Mouse (Mus musculus) kidney, embryonic 14.5 days (tissue): ENCODE results near the gene Ern2. TPM values are rescaled to one million over a fixed set of nuclear protein-coding genes. Genes with fewer than 3 reads are reported as not detected.

Source experiments
- ATAC-seq: fragments of 200-750 bp; cut with Nextera tagmentation; 2 replicates; pipeline ENCODE4 v1.8.0; 2017; ENCODE audit warnings: moderate number of reproducible peaks, mild to moderate bottlenecking, moderate TSS enrichment, moderate library complexity; ENCODE audit not compliant: low FRiP score, low TSS enrichment
- H3K27ac ChIP-seq: fragments of 300-500 bp; sonication (generic); 2 replicates; pipeline ENCODE4 v1.5.1; 2014; ENCODE audit warnings: low read depth, mild to moderate bottlenecking, low read length, moderate library complexity, mixed read lengths
- H3K27me3 ChIP-seq: fragments of 300-500 bp; sonication (generic); 2 replicates; pipeline ENCODE4 v1.6.1; 2014; ENCODE audit warnings: mild to moderate bottlenecking, low read length; ENCODE audit not compliant: control insufficient read depth, insufficient read depth
- H3K36me3 ChIP-seq: fragments of 300-500 bp; sonication (generic); 2 replicates; pipeline ENCODE4 v1.6.1; 2014; ENCODE audit warnings: low read length, mixed read lengths; ENCODE audit not compliant: control insufficient read depth, insufficient read depth
- H3K4me1 ChIP-seq: fragments of 300-500 bp; sonication (generic); 2 replicates; pipeline ENCODE4 v1.6.1; 2014; ENCODE audit warnings: low read length, mixed read lengths; ENCODE audit not compliant: control insufficient read depth, insufficient read depth
- H3K4me2 ChIP-seq: fragments of 300-500 bp; sonication (generic); replicated peaks from 2 replicates; pipeline ENCODE4 v1.6.1; 2014; ENCODE audit warnings: low read depth, mild to moderate bottlenecking, low read length
- H3K4me3 ChIP-seq: fragments of 300-500 bp; sonication (generic); 2 replicates; pipeline ENCODE4 v1.5.1; 2014; ENCODE audit warnings: mild to moderate bottlenecking, low read length
- H3K9ac ChIP-seq: fragments of 300-500 bp; sonication (generic); 2 replicates; pipeline ENCODE4 v1.6.1; 2014; ENCODE audit warnings: low read depth, mild to moderate bottlenecking, low read length, moderate library complexity
- H3K9me3 ChIP-seq: fragments of 300-500 bp; sonication (generic); 2 replicates; pipeline ENCODE4 v1.6.1; 2016; ENCODE audit warnings: low read length; ENCODE audit not compliant: control insufficient read depth
- WGBS: fragments of 180-500 bp; shearing (Covaris S2); extraction: QIAGEN DNeasy Blood & Tissue Kit; methylation state at CpG from one replicate; pipeline ENCODE4 v1.1.7; 2014; 5-methylcytosine and 5-hydroxymethylcytosine counted together
- polyA plus RNA-seq: library from polyadenylated mRNA; unstranded; fragments of >200 nt; fragmentation: Nextera tagmentation; extraction: Ambion mirVana; gene quantifications from 2 replicates; pipeline ENCODE4 v1.2.1, GENCODE M21; 2014

Ern2 gene
- polyA plus RNA-seq, 1 experiment from 2014 or later: not detected

- 0 out of 2 replicates have a peak, but pooled peaks cover 6% of the 10 kb centered on the region for H3K4me1 ChIP-seq
- no peak overlapping the region for H3K4me2 ChIP-seq
- H3K9ac ChIP-seq: no peak overlapping the region
- H3K4me3 ChIP-seq: no peak overlapping the region
- H3K36me3 ChIP-seq: peaks cover 66% of the 10 kb centered on the region
- ATAC-seq: no peak
- no peaks in the 10 kb centered on the region for H3K27me3 ChIP-seq
- no peaks in the 10 kb centered on the region for H3K9me3 ChIP-seq
- H3K27ac ChIP-seq: no peak overlapping the region
These were observed 48.9 kb downstream of the Ern2 start for GRCm38 (mm10) chr7:122137071-122137470.

GRCm38 (mm10) chr7:122135070-122135469, 50.9 kb downstream of the Ern2 start:
- 78% methylated on average over 10 of the region's 10 CpGs for WGBS
- peaks cover 47% of the 10 kb centered on the region for H3K36me3 ChIP-seq
- H3K27me3 ChIP-seq: no peaks in the 10 kb centered on the region
- no peak overlapping the region for H3K4me2 ChIP-seq
- H3K9me3 ChIP-seq: no peaks in the 10 kb centered on the region
- no peak for ATAC-seq
- 0 out of 2 replicates have a peak, but pooled peaks cover 11% of the 10 kb centered on the region for H3K4me1 ChIP-seq
- no peak overlapping the region for H3K27ac ChIP-seq
- H3K9ac ChIP-seq: no peak overlapping the region
- no peak overlapping the region for H3K4me3 ChIP-seq

- Histone ChIP-seq H3K27ac (no peak overlapping the region), H3K4me3 (peak overlapping the region; percentile 94), H3K27me3 (no peaks in the 10 kb centered on the region), H3K9ac (peak overlapping the region; percentile 85), H3K4me2 (peak overlapping the region; percentile 68), H3K4me1 (0 out of 2 replicates have a peak, but pooled peaks cover 11% of the 10 kb centered on the region), H3K9me3 (no peaks in the 10 kb centered on the region), H3K36me3 (peaks cover 34% of the 10 kb centered on the region)
- WGBS: 17% methylated on average over 8 of the region's 8 CpGs
- no peak; the same call in 1 of the 2 replicates for ATAC-seq
These were observed 52.7 kb downstream of the Ern2 start for GRCm38 (mm10) chr7:122133338-122133625.

- WGBS: under 1% methylated on average over 54 of the region's 54 CpGs
These were observed 53.3 kb downstream of the Ern2 start, which contains the start of the genes Palb2 and Dctn5 for GRCm38 (mm10) chr7:122132497-122133337. Gene Palb2 (minus strand): TSS chr7:122132985. Gene Dctn5 (plus strand): TSS chr7:122133041.

GRCm38 (mm10) chr7:122131834-122132233, 54.2 kb downstream of the Ern2 start:
- Histone ChIP-seq H3K27ac (no peak overlapping the region), H3K4me3 (peak overlapping the region; percentile 94), H3K4me1 (0 out of 2 replicates have a peak, but pooled peaks cover 11% of the 10 kb centered on the region), H3K4me2 (peak overlapping the region; percentile 68), H3K27me3 (no peaks in the 10 kb centered on the region), H3K36me3 (peaks cover 34% of the 10 kb centered on the region), H3K9ac (peak overlapping the region; percentile 85), H3K9me3 (no peaks in the 10 kb centered on the region)
- no peak for ATAC-seq

More at GRCm38 (mm10) chr7:122132497-122133337, 53.3 kb downstream of the Ern2 start, which contains the start of the genes Palb2 and Dctn5:
- peaks cover 33% of the 10 kb centered on the region for H3K36me3 ChIP-seq
- no peaks in the 10 kb centered on the region for H3K27me3 ChIP-seq
- no peaks in the 10 kb centered on the region for H3K9me3 ChIP-seq
- H3K4me2 ChIP-seq: peak within 1 kb of the TSS; percentile 68
- peak within 1 kb of the TSS; percentile 94 for H3K4me3 ChIP-seq
- peak within 1 kb of the TSS; percentile 67; the same call in 1 of the 2 replicates for H3K27ac ChIP-seq
- ATAC-seq: peak; percentile 98
- 0 out of 2 replicates have a peak, but pooled peaks cover 11% of the 10 kb centered on the region for H3K4me1 ChIP-seq
- peak within 1 kb of the TSS; percentile 85 for H3K9ac ChIP-seq

GRCm38 (mm10) chr7:122126946-122127345, 59.1 kb downstream of the Ern2 start:
- Histone ChIP-seq H3K9ac (no peak overlapping the region), H3K36me3 (peaks cover 53% of the 10 kb centered on the region), H3K4me1 (0 out of 2 replicates have a peak, but pooled peaks cover 4% of the 10 kb centered on the region), H3K27me3 (no peaks in the 10 kb centered on the region), H3K4me2 (no peak overlapping the region), H3K9me3 (no peaks in the 10 kb centered on the region), H3K27ac (no peak overlapping the region), H3K4me3 (no peak overlapping the region)
- no peak for ATAC-seq
- WGBS: 91% methylated on average over 11 of the region's 11 CpGs

- peaks cover 61% of the 10 kb centered on the region for H3K36me3 ChIP-seq
- whole genome bisulfite sequencing: 81% methylated on average over 8 of the region's 8 CpGs
These were observed 60.4 kb downstream of the Ern2 start for GRCm38 (mm10) chr7:122125636-122126035.

GRCm38 (mm10) chr7:122123518-122123917, 62.5 kb downstream of the Ern2 start:
- no peak for ATAC-seq
- Histone ChIP-seq H3K4me2 (no peak overlapping the region), H3K27me3 (no peaks in the 10 kb centered on the region), H3K27ac (no peak overlapping the region), H3K4me1 (no peaks in the 10 kb centered on the region), H3K9ac (no peak overlapping the region), H3K9me3 (no peaks in the 10 kb centered on the region), H3K36me3 (peaks cover 69% of the 10 kb centered on the region), H3K4me3 (no peak overlapping the region)
- 86% methylated on average over 4 of the region's 4 CpGs for WGBS

More at GRCm38 (mm10) chr7:122125636-122126035, 60.4 kb downstream of the Ern2 start:
- H3K9ac ChIP-seq: no peak overlapping the region
- no peaks in the 10 kb centered on the region for H3K9me3 ChIP-seq
- no peak overlapping the region for H3K27ac ChIP-seq
- H3K4me2 ChIP-seq: no peak overlapping the region
- ATAC-seq: no peak
- no peaks in the 10 kb centered on the region for H3K27me3 ChIP-seq
- H3K4me1 ChIP-seq: no peaks in the 10 kb centered on the region
- H3K4me3 ChIP-seq: no peak overlapping the region
